Mouse (Mus musculus) testis, adult 2 months (tissue): ENCODE results near the gene Tnfsf9. TPM values are rescaled to one million over a fixed set of nuclear protein-coding genes. Genes with fewer than 3 reads are reported as not detected.

Experiments used
- H3K27ac ChIP-seq: fragments of 200-500 bp; 2 replicates; pipeline ENCODE4 v1.5.1; 2012; ENCODE audit warnings: low read depth, low read length; ENCODE audit not compliant: control insufficient read depth, insufficient read depth
- H3K27me3 ChIP-seq: fragments of 200-500 bp; 2 replicates; pipeline ENCODE4 v1.6.1; 2012; ENCODE audit warnings: mild to moderate bottlenecking, low read length, moderate library complexity; ENCODE audit not compliant: control insufficient read depth, insufficient read depth
- H3K36me3 ChIP-seq: fragments of 200-500 bp; 2 replicates; pipeline ENCODE4 v1.6.1; 2012; ENCODE audit warnings: mild to moderate bottlenecking, low read length; ENCODE audit not compliant: control insufficient read depth, insufficient read depth
- H3K4me1 ChIP-seq: fragments of 200-500 bp; 2 replicates; pipeline ENCODE4 v1.6.1; 2012; ENCODE audit warnings: low read length; ENCODE audit not compliant: control insufficient read depth, insufficient read depth
- H3K4me3 ChIP-seq: fragments of 200-500 bp; 2 replicates; pipeline ENCODE4 v1.5.1; 2012; ENCODE audit warnings: low read depth, mild to moderate bottlenecking, low read length, moderate library complexity, mixed read lengths; ENCODE audit not compliant: control insufficient read depth
- CTCF ChIP-seq: fragments of 200-500 bp; IDR thresholded peaks from 2 replicates; pipeline ENCODE4 v1.5.1; 2012; ENCODE audit warnings: low read depth, mild to moderate bottlenecking, inconsistent platforms, low read length, moderate library complexity; ENCODE audit not compliant: control insufficient read depth, insufficient read depth, insufficient replicate concordance
- POLR2A ChIP-seq: fragments of 200-500 bp; IDR thresholded peaks from 2 replicates; pipeline ENCODE4 v1.6.1; 2012; ENCODE audit warnings: low read depth, mild to moderate bottlenecking, inconsistent platforms, low read length, moderate library complexity; ENCODE audit not compliant: control insufficient read depth
- polyA plus RNA-seq: library from polyadenylated mRNA; depleted of rRNA; stranded (reverse); fragments of >200 nt; gene quantifications from 2 replicates; pipeline ENCODE4 v1.2.3, GENCODE M21; 2012

The Tnfsf9 gene
- polyA plus RNA-seq, 1 experiment: 0.10 TPM

- no peak overlapping the region for H3K4me3 ChIP-seq
- H3K27me3 ChIP-seq: no peaks in the 10 kb centered on the region
- no peak overlapping the region for H3K27ac ChIP-seq
- no peaks in the 10 kb centered on the region for H3K4me1 ChIP-seq
- H3K36me3 ChIP-seq: no peaks in the 10 kb centered on the region
- TF ChIP-seq POLR2A (no peak), CTCF (no peak)
Observed at GRCm38 (mm10) chr17:57134693-57135092, 29.6 kb downstream of the Tnfsf9 start.

- Histone ChIP-seq H3K27me3 (no peaks in the 10 kb centered on the region), H3K4me1 (no peaks in the 10 kb centered on the region), H3K27ac (no peak overlapping the region), H3K36me3 (no peaks in the 10 kb centered on the region), H3K4me3 (no peak overlapping the region)
- no peak for TF ChIP-seq POLR2A
- no peak for TF ChIP-seq CTCF
Observed at GRCm38 (mm10) chr17:57135635-57136034, 30.5 kb downstream of the Tnfsf9 start.

- no peak overlapping the region for H3K27ac ChIP-seq
- H3K27me3 ChIP-seq: no peaks in the 10 kb centered on the region
- no peaks in the 10 kb centered on the region for H3K4me1 ChIP-seq
- no peaks in the 10 kb centered on the region for H3K36me3 ChIP-seq
- no peak overlapping the region for H3K4me3 ChIP-seq
- TF ChIP-seq CTCF (no peak), POLR2A (no peak)
Observed at GRCm38 (mm10) chr17:57138676-57139075, 33.6 kb downstream of the Tnfsf9 start.

- H3K27me3 ChIP-seq: no peaks in the 10 kb centered on the region
- H3K4me3 ChIP-seq: no peak overlapping the region
- no peak overlapping the region for H3K27ac ChIP-seq
- TF ChIP-seq POLR2A: no peak
- no peak for TF ChIP-seq CTCF
- H3K4me1 ChIP-seq: no peaks in the 10 kb centered on the region
- H3K36me3 ChIP-seq: no peaks in the 10 kb centered on the region
Observed at GRCm38 (mm10) chr17:57139708-57140107, 34.6 kb downstream of the Tnfsf9 start.

- H3K4me3 ChIP-seq: no peak overlapping the region
- no peaks in the 10 kb centered on the region for H3K4me1 ChIP-seq
- TF ChIP-seq CTCF: no peak
- TF ChIP-seq POLR2A: no peak
- no peak overlapping the region for H3K27ac ChIP-seq
- no peaks in the 10 kb centered on the region for H3K27me3 ChIP-seq
- H3K36me3 ChIP-seq: no peaks in the 10 kb centered on the region
Observed at GRCm38 (mm10) chr17:57143704-57144103, 38.6 kb downstream of the Tnfsf9 start.

- H3K27ac ChIP-seq: no peak overlapping the region
- TF ChIP-seq POLR2A (no peak), CTCF (no peak)
- no peak overlapping the region for H3K4me3 ChIP-seq
- peaks cover 3% of the 10 kb centered on the region; the same call in 1 of the 2 replicates for H3K4me1 ChIP-seq
- H3K27me3 ChIP-seq: no peaks in the 10 kb centered on the region
- no peaks in the 10 kb centered on the region for H3K36me3 ChIP-seq
Observed at GRCm38 (mm10) chr17:57145115-57145514, 40.0 kb downstream of the Tnfsf9 start.

- TF ChIP-seq POLR2A (no peak), CTCF (no peak)
Observed at GRCm38 (mm10) chr17:57148343-57148742, 43.2 kb downstream of the Tnfsf9 start.

More at GRCm38 (mm10) chr17:57148343-57148742, 43.2 kb downstream of the Tnfsf9 start:
- Histone ChIP-seq H3K4me1 (peaks cover 3% of the 10 kb centered on the region; the same call in 1 of the 2 replicates), H3K36me3 (no peaks in the 10 kb centered on the region), H3K27ac (no peak overlapping the region), H3K4me3 (no peak overlapping the region), H3K27me3 (no peaks in the 10 kb centered on the region)
